Mouse (Mus musculus) right cerebral cortex, postnatal 14 days (tissue): ENCODE data around the gene Cd2.

Source experiments
- DNase-seq: peaks from one replicate; pipeline ENCODE4 v3.0.0; 2022

The Cd2 gene

GRCm38 (mm10) chr3:101274041-101274770 lies 13.5 kb downstream of the Cd2 start:
- peak; percentile 42 for DNase-seq

- no peak for DNase-seq
These were observed 15.6 kb downstream of the Cd2 start for GRCm38 (mm10) chr3:101272166-101272565.

GRCm38 (mm10) chr3:101270833-101271232 lies 16.9 kb downstream of the Cd2 start:
- no peak for DNase-seq

- no peak for DNase-seq
These were observed 19.4 kb downstream of the Cd2 start for GRCm38 (mm10) chr3:101268361-101268760.

- no peak for DNase-seq
These were observed 22.1 kb downstream of the Cd2 start for GRCm38 (mm10) chr3:101265561-101266091.

GRCm38 (mm10) chr3:101258976-101259375 lies 28.8 kb downstream of the Cd2 start:
- no peak for DNase-seq

- no peak for DNase-seq
These were observed 31.6 kb downstream of the Cd2 start for GRCm38 (mm10) chr3:101256090-101256489.

GRCm38 (mm10) chr3:101252141-101252540 lies 35.6 kb downstream of the Cd2 start:
- no peak for DNase-seq

- DNase-seq, result no peak
These were observed 37.9 kb downstream of the Cd2 start for GRCm38 (mm10) chr3:101249846-101250245.

- DNase-seq, result no peak
These were observed 42.5 kb downstream of the Cd2 start for GRCm38 (mm10) chr3:101245212-101245611.

- DNase-seq, result no peak
These were observed 44.7 kb downstream of the Cd2 start for GRCm38 (mm10) chr3:101243002-101243401.

- no peak for DNase-seq
These were observed 45.9 kb downstream of the Cd2 start for GRCm38 (mm10) chr3:101241866-101242265.

GRCm38 (mm10) chr3:101240859-101241258 lies 46.9 kb downstream of the Cd2 start:
- no peak for DNase-seq

GRCm38 (mm10) chr3:101239236-101239635 lies 48.5 kb downstream of the Cd2 start:
- DNase-seq, result no peak

GRCm38 (mm10) chr3:101238695-101239094 lies 49.0 kb downstream of the Cd2 start:
- no peak for DNase-seq

- no peak for DNase-seq
These were observed 50.5 kb downstream of the Cd2 start for GRCm38 (mm10) chr3:101236995-101237808.

GRCm38 (mm10) chr3:101236261-101236660 lies 51.5 kb downstream of the Cd2 start:
- no peak for DNase-seq

GRCm38 (mm10) chr3:101235321-101235720 lies 52.4 kb downstream of the Cd2 start:
- no peak for DNase-seq

GRCm38 (mm10) chr3:101233424-101233823 lies 54.3 kb downstream of the Cd2 start:
- DNase-seq, result no peak

- no peak for DNase-seq
These were observed 55.2 kb downstream of the Cd2 start for GRCm38 (mm10) chr3:101232570-101232969.

GRCm38 (mm10) chr3:101230201-101230600 lies 57.5 kb downstream of the Cd2 start:
- no peak for DNase-seq

GRCm38 (mm10) chr3:101229551-101229930 lies 58.2 kb downstream of the Cd2 start:
- DNase-seq, result no peak

- no peak for DNase-seq
These were observed 58.7 kb downstream of the Cd2 start for GRCm38 (mm10) chr3:101228868-101229550.
